Mouse (Mus musculus): ENCODE results near the gene Gm10382. TPM values are rescaled to one million over a fixed set of nuclear protein-coding genes. Genes with fewer than 3 reads are reported as not detected.
A peak's percentile ranks its signal among the peaks of the same experiment; 100 is the strongest.
"Not testable (repeated sequence)": the region's sequence is repeated elsewhere in the genome, so short reads cannot be mapped to it uniquely, and the experiment has no call there.

Gm10382 gene
- total RNA-seq, 2 experiments from 2014 or later: 0.21 to 0.24 TPM

DNA sequence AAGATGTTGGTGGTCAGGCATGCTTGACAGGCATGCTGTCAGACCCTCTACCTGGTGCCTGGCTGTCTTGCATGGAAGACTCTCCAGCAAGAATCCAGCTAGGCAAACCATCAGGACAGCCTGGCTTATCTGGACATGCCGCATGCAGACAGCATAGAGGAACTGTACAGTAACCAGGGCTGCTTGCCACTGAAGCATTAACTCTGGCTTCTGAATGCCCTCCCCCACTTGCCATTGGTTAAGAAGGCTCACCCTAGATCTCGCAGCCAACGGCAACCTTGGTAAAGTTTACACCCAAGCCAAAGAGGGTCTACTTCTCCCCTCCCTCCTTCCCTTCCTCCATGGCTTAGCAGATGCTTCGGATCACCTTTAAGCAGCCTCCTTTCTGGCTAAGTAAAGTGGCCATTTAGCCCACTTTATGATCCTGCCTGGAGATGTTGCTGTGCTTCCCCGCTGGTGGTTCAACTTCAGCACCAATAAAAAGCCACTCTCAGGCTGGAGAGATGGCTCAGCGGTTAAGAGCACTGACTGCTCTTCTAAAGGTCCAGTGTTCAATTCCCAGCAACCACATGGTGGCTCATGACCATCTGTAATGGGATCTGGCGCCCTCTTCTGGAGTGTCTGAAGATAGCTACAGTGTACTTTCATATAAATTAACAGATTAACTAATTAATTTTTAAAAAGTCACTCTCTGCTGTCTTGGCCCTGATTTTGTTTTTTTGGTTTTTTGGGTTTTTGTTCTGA, 18.0 kb upstream of the Gm10382 start:
- DNase-seq: no peak

DNA sequence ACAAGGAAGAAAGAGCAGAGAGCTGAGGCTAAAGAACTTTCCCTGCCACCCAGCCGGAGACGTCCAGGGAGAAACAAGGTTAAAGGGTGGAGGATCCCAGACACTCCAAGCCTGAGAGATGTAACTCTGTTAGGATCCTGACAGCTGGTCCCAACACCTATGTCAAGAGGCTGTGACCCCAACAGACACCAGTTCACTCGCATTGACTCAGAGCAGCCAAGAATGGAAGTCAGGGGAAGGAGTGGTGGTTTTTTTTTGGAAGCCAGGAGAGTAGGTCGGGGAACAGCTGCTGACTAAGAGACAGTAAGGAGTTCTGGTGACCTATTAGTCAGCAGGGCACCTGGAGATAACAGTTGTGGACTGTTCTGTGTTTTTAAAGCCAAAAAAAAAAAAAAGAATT, 17.1 kb upstream of the Gm10382 start:
- DNase-seq: no peak

DNA sequence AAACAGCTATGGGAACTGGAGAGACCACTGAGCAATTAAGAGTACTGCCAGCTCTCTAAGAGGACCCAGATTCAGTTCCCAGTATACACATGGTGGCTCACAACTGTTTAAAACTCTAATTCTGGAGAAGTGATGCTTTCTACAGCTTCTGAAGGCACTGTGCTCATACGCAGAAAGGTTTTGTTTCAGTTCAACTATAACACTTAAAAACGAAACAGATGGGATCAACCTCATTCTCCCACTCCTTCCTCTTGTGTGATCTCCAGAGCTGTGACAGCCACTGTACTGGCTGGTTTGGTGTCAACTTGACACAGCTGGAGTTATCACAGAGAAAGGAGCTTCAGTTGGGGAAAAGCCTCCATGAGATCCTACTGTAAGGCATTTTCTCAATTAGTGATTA, 13.3 kb upstream of the Gm10382 start:
- no peak for DNase-seq

DNA sequence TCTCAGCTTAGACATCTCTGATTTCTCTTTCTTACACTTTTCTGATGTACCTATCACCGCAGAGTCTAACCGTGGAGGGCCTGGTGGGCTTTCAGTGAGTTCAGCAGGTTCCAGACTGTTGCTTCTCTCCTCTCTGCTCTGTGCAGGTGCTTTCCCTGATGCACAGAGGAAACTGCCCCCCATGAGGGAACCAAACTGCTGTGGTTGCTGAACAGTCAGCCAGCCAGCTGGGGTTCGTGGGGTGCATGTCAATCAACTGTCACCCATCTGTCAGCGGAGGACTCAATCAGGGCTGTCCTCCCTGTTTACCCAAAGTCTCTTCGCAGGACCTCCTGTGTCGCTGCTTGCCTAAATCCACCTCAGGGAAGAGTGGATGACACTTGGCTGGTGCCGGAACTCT, 11.9 kb upstream of the Gm10382 start:
- no peak for DNase-seq

DNA sequence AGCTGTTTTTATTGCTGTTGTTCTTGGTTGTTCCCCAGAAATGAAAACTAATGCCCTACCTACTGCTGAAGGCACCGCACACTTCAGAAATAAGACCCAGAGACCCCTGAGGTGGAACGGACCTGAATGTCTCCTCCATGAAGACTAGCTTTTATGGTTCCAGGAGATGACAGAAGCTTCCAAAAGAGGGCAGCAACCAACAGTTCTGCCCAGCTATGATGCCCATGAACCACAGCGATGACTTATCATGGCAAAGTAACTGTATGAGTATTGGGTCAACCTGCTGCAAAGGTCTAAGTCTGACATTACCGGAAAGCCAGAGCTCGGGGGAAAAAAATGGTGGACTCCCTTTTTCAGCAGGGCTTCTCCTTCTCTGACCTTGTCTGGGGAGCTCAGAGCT, 10.2 kb upstream of the Gm10382 start:
- DNase-seq: no peak

DNA sequence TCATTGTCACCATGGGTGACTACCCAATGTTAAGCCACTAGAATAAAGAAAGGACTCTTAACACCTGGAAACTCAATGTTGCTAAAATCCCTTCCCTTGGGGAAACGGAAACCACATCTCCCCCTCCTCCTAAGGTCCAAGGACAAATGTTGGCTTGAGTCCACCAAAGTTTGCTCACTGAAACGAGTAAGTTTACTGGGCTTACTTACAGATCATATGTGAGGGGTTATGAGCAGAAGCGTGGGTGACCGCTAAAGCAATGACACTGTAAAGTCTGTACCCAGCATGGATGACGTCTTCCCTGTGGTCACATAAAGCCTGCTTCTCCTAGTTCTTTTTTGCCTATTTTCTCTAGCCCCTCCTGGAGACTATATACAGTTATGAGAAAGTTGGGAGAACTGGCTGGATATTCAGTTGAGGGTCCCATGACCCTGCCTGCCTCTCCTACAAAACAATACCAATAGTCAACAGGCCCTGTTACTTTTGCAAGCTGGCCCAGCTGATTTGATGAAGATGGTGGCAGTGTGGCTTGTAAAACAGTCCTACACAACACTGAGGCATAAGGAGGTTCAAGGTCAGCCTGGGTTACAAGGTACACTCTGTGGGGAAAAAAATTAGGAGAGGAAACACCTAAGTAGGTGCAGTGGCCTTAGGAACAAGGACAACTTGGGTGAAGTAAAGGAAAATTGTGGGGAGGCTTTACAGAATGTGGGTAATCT, 7.0 kb upstream of the Gm10382 start:
- no peak for DNase-seq

DNA sequence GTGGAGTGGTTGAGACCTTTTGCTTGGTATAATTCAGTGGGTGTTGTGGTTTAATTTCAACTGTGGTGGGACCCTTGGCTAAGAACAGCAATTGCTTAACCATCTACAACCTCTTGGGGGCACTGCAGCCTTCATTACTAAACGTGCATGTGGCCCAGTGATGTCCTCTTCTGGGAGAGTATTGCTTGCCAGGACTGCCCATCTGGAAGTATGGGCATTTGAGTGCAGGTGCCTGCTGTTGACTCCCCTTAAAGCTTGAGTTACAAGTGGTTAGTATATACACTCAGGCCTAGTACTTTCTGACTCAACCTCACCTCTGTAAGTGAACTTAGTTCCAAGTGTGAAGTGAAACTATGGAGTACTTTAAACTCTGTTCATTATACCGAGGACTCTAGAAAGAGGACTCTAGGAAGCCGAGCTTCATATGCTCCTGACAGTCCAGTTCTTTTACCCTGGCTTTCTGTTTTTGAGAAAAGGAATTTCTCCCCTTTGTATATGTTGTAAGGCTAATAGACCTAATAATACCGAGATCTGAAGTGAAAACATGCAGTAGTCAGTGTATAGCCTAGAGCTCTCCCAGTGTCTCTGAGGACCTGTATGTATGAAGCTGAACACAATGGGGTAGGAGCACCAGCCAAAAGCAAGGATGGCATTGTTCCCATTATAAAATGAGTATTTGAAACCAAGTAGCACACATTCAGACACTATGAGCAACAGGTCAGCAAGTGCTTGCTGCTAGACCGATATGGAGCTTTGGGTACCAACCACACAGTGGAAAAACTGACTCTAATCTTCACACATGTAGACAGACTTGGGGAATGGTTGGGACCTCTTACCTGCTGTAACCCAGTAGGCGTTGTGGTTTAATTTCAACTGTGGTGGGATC, 6.2 kb upstream of the Gm10382 start:
- peak; percentile 74 for DNase-seq

DNA sequence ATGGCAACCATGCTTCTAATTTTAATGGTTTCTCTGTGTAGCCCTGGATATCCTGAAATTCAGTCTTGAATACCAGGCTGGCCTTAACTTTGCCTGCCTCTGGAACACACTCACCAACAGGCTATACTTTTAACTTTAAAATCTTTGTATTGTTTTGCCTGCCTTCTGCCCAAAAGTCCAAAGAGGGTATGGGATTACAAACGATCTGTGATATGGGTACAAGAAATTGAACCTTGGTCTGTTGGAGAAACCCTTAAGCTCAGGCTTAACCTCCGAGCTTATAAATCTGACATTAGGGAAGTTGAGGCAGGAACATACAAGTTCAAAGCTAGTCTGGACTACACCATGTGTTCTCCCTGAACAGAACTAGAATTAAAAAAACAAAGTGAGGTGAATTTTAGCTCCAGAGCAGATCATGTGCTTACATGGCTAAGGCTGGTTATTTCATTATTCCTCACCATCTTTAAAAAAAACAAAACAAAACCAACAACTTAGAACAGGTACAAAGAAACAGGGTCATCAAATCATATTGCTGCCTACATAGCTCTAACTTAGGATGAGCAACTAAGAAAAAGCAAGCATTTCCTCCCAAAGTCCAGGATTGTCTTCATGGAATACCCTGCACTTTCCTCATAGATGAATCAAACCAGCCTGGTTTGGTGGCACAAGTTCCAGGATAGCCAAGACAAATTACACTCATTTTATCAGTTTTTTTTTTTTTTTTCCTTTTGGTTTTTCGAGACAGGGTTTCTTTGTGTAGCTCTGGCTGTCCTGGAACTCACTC, 5.3 kb upstream of the Gm10382 start:
- no peak for DNase-seq

DNA sequence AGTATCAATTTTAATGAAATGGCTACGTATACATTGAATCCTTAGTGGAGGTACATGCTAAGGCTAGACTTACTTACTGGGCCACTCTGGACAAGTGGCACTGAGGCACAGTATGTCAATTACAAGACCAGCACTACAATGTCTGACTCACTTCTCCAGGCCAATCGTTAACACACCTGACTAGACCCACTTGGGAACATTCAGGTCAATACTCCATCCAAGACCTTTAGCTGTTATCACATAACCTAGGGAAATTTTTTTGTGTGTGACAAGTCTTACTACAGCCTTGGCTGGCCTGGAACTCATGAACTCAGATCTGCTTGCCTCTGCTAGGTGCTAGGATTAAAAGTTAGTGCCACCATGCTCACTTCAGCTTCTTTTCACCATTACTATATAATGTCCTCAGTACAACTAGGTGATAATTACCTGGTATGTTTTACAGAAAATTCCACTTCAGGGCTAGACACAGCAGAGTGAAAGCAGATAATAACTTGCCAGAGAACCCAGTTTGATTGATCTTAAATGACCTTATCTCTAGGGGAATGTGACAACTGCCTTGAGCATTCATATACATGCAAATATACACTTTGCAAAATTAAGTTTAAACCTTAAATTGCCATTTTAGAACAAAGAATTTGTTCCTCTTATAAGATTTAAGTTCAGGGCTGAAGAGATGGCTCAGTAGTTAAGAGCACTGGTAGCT, 4.5 kb upstream of the Gm10382 start:
- no peak for DNase-seq

DNA sequence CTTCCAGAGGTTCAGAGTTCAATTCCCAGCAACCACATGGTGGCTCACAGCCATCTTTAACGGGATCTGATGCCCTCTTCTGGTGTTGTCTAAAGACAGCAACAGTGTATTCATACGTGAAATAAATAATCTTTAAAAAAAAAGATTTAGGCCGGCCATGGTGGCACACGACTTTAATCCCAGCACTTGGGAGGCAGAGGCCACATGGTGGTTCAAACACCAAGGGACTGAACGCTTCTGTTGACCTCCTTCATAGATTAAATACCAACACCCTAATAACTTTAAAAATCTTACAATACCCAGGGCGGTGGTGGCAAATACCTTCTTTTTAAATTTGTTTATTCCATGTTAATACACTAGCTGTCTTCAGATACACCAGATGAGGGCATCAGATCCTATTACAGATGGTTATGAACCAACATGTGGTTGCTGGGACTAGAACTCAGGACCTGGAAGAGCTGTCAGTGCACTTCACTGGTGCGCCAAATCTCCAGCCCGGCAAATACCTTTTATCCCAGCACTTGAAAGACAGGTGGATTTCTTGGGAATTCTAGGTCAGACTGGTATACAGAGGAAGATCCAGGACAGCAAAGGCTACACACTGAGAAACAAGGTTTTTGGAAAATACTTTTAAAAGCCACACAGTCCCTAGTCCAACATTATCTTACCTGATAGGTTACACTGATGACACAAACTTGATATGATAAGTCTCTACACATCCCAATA, 3.7 kb upstream of the Gm10382 start:
- DNase-seq: no peak

DNA sequence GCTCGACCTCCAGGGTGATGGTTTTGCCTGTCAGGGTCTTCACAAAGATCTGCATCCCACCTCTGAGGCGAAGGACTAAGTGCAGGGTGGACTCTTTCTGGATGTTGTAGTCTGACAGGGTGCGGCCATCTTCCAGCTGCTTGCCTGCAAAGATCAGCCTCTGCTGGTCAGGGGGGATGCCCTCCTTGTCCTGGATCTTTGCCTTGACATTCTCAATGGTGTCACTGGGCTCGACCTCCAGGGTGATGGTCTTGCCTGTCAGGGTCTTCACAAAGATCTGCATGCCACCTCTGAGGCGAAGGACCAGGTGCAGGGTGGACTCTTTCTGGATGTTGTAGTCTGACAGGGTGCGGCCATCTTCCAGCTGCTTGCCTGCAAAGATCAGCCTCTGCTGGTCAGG, 1.8 kb upstream of the Gm10382 start:
- not testable (repeated sequence) for DNase-seq

DNA sequence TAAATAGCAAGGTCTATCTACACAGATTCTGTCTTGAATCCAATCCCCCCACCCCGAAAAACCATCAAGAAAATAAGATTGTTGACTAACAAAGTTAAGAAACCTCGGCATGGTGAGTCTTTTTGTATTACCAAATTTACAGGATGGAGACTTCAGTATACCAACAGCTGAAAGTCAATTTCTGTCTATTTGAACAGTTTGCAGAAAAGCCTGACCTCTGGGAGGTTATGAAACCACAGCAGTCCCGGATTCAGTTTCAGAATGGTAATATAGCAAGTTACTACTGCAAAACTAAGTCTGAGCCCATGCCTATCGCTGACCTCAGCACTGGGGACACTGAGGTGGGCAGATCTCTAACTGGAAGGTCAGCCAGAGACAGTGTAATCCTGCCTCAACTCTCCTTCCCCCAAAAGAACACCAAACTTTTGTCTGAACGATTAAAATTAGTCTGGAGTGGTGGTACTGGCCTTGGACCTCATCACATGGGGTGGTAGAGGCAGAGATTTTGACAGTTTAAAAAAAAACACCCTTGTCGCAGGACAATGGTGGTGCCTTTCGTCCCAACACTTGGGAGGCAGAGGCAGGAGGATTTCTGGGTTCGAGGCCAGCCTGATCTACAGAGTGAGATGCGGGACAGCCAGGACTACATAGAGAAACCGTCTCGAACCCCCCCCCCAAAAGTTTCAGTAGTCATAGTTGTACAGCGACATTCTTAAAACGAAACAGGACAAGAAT, 597 bp upstream of the Gm10382 start:
- no peak for DNase-seq

DNA sequence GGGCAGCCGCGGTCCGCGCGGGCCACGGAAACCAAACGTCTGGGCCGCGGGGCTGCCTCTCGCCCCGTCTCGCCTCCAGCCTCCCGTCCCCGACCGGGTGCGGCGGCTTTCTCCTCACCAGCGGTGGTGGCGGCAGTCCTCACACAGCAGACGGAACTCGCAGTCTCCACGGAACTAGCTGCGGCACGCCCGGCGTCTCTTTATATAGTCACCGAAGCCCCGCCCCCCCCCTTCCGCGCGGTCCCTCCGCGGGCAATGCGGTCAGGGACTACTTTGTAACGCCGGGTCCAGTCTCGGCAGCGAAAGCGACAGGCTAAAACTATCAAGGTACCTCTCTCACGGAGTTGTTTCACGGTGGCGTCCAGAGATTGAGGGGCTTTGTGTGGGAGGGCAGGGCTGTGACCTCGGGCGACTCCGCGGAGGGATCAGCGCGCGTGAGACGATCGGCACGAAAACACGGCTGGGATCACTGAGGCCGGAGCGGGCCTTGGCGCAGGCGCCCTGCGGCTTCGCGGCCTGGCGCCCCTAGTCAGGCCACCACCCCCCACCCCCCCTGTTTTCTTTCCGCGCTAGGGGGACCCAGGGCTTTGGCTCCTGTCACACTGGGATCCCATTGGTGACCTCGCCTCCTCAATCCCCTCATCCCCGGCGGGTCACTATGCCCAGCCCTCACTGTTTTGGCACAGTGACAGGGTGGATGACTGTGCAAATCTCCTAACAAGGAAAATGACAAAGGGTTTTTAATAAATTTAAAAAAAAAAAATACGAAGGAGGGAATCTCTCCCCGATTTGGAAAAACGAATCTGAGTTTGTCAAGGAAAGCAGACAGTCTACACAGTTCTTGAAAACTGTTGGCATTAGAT, 688 bp downstream of the Gm10382 start, which contains the start of gene Ubc:
Gene Ubc (minus strand): TSS at position 624 of the 863 bp plus-strand sequence.
- peak; percentile 94 for DNase-seq

DNA sequence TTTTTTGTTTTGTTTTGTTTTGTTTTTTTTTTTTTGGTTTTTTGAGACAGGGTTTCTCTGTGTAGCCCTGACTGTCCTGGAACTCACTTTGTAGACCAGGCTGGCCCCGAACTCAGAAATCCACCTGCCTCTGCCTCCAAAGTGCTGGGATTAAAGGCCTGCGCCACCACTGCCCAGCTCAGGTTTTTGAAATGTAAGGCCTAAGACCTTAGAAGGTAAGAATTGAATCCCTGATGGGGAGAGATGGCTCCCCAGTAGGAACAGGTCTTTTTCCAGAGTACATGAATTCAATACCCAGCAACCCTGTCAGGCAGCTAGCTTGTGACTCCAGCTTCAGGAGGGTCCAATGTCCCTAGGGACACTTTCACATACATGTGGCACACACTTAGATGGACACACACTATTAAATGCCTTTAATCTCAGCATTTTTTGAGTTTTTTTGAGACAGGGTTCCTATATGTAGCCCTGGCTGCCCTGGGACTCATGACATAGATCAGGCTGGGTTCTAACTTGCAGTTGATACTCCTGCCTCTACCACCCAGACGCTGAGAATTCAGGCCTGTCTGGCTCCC, 1.9 kb downstream of the Gm10382 start:
- no peak for DNase-seq

DNA sequence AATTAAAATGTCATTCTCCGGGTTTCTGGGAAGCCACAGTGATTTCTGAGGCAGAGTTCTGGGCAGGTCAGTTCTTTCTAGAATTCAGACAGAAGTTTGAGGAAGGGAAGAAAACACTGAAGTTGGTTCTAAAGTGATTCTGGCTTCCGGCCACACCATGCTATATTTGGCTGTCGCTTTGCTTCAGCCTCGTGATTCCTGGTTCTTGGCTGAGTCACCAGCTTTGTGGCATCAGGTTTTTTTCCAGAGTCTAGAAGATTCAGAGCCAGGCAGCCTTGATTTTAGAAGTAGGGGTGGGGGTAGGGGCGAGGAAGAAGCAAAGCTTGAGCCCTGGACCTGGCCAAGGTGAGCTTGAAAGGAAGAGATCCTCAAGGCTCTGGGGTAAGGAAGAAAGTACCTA, 2.5 kb downstream of the Gm10382 start:
- DNase-seq: peak; percentile 85

DNA sequence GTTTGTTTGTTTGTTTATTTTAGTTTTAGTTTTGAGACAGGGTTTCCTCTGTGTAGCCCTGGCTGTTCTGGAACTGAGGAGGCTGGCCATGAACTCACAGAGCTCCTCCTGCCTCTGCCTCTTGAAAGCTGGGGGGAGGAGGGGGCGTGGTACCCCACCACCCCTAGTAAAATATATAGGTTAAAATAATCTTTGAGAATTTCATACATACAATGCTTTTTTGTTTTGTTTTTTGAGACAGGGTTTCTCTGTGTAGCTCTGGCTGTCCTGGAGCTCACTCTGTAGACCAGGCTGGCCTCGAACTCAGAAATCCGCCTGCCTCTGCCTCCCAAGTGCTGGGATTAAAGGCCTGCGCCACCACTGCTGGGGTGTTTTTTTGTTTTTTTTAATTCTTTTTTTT, 3.1 kb downstream of the Gm10382 start:
- peak; percentile 19 for DNase-seq

DNA sequence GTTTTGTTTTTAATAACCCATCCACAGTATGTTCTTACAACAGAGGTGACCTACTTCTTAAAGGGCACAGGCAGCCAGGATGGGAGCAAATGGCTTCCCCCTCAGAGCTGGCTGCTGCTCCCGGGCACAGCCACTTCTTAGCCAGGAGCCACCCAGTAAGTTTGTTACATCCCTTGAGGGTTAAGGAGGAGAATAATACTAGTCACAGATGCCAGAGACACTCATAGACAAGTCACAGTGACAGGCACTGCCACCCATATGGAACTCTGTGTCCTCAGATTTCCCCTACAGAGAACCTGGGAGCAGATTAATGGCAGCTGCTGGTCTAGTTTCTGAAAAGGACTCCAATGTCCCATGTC, 3.5 kb downstream of the Gm10382 start:
- DNase-seq: no peak

DNA sequence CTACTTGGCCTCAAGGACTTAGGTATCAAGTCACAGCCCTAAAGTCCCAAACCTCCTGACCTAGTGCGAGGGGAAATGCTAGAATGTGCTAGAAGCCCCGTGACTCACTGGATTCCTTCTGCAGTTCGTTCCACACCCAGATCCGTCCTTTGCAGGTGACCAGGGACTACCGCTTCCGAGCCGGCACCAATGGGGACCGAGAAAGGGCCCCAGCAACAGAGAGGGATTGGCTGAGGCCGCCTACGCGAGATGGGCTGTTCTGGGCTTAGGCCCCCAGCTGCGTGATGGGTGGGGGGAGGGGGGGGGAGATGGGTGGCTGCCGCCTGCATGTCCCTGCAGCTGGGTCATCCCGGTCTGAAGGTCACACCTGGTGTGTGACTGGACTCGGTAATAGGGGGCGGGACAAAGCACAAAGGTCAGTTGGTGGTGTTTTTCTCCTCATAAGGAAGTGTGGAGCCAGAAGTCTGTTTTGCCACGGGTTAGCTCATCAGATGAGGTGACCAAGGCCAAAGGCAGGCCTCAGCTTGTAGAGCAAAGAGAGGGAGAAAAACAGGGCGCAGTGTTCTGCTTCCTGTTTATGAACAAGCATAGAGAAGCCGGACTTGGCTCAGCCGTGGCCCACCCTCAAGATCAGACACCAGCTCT, 4.0 kb downstream of the Gm10382 start:
- peak; percentile 98 for DNase-seq
